Mouse (Mus musculus): Measurements from ENCODE around the gene A830031A19Rik.

GRCm38 (mm10) chr11:24059137-24059536, 15.7 kb downstream of the A830031A19Rik start:
- TF ChIP-seq POU5F1 (IDR thresholded peaks at IDR 0.05; ENCODE audit: borderline replicate concordance, low read length) (no peak), CTCF (conservative IDR thresholded peaks at IDR 0.05; ENCODE audit: low read length) (no peak)
